Mouse (Mus musculus): ENCODE measurements around the gene Poc1a.

Gene Poc1a

DNA sequence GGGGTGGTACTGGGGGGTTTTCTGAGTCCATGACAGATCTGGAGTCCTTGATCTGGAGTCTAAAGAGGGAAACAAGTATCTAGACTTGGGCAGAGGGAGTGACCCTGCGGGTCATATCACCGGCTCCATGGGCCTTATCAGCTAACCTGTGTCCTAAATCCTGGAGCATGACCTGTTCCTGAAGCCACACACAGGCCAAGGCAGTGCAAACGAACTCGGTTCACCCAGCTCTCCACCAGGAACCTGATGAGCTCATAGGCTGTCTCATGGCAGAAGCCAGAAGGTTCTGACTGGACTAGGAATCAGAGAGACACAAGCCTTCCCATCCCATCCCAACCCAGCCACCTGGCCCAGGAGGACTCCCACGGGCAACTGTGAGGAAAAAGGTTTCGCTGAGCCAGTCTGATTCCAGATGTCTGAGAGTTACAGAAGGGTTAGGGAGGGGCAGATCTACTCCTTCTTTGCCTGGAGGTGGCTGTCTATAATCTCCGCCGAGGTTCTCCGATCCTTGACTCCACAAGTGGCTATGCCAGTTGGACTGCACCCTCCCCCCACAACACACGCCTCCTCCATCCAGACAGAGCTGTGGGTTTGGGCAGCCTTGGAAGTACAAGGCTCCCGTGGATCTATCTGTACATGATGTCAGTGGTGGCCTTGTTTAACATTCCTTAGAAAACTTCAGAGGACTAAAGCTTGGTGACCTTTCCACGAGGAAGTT lies 15.3 kb upstream of the Poc1a start:
- no peak for DNase-seq (ENCODE audit: low read depth, low spot score)

DNA sequence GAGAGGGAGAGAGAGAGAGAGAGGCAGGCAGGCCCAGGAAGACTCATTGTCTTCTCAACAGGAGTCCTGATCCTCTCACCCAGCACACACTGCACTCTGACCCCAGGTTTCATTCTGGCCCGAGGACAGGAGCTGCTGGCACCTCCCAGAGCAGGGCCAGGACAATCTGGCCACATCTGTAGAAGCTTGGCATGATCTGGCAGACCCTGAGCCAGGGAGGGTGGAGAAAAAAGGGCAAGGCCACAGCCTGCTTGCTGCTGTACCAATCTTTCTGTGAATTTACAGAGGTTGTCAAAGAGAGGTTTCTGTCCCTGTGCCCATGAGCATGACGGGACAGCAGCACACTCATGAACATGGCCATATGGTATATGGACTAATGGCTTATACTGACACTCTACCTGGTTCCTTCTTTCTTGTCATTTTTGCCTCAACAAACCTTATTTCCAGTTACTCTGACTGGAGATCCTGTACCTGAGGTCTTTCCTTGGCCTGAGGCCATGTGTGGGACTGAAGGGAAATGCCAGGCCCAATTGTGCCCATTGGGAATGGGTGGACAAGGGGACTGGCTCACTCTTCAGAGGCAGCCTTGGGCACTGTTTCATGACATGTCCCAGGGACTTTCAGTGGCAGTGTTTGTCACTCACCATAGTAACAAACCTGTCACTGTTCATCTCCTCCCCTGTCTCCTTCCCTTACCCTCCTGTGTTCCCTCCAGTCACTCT lies 13.8 kb upstream of the Poc1a start:
- no peak for DNase-seq (ENCODE audit: low read depth, low spot score)

DNA sequence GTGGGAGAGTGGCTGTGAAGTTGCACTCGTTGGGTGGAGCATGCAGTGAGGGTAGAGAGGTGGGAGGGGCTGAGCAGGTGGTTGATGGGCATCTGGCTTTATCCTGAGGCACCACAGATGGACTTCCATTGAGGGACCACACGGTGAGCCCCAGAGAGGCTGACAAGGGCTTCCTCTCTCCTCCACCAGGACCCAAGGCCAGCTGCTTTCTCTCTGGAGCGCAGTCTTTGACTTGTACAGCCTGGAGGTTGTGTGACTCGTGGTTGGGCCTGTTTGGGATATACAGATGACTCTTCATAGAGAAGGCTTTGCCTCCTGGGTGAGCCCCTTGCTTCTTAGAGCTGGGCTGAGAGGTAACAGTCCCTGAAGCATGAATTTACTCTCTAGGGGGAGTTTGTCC lies 12.4 kb upstream of the Poc1a start:
- DNase-seq (ENCODE audit: low read depth, low spot score) = no peak

DNA sequence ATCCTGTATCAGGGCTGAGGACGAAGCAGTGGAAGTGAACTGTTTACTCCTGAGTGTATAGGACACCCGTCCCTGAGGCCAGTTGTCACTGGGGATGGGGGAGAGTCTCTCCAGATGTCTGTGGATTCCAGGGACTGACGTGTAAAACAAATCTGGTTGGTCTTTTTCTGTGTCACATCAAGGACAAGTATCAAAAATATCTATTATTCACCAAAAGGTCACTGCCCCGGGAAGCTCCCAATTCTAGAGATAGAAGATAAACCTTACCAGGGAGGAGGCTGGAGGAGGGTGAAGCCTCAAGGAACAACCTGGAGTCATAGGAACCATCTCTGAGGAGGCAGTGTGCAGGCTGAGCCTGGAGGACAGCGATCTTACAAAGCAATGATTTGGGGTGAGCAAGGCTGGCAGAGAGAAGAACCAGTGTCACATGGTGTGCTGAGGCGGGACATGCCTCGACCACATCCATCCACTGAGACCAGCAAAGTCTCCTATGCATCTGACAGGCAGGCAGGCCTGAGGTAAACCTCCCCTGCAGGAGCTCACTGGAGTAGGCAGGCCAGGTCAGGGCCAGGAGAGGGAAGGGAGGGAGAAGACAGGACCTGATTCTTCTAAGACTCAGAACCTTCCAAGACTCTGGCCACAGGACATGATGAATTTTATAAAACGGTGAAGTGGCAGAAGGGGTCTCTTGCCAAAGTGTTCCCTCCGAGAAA lies 11.6 kb upstream of the Poc1a start:
- no peak for DNase-seq (ENCODE audit: low read depth, low spot score)

DNA sequence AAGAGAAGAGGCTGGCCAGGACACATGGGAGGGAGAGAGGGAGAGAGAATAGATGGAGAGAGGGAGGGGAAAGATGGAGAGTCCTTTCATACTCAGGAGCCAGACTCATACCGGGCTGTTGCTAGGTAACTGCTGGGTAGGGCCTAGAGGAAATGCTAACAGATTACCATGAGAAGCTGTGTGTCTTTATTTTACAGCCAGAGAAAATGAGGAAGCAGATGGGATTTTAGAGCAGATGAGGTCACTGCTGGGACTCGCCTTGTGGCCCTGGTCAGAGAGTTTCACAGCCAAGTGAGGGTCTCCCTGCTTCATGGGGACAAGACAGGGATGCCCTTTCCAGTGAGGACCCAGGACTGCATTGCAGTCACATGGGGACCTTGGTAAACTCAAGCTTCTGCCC lies 11.0 kb upstream of the Poc1a start:
- no peak for DNase-seq (ENCODE audit: low read depth, low spot score)

DNA sequence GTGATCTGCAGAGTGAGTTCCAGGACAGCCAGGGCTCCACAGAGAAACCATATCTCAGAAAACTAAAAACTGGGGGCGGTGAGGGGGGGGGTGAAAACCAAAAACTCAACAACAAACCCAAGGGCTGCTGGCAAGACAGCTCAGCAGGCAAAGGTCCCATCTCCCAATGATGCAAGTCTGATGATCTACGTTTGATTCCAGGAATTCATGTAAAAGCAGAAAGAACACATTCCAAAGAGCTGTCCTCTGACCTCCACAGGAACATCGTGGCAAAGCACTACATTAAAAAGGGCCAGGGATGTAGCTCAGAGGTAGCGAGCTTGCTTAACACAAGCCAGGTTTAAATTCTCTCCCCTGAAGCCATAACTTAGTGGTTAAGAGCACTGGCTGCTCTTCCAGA lies 10.2 kb upstream of the Poc1a start:
- no peak for DNase-seq (ENCODE audit: low read depth, low spot score)

DNA sequence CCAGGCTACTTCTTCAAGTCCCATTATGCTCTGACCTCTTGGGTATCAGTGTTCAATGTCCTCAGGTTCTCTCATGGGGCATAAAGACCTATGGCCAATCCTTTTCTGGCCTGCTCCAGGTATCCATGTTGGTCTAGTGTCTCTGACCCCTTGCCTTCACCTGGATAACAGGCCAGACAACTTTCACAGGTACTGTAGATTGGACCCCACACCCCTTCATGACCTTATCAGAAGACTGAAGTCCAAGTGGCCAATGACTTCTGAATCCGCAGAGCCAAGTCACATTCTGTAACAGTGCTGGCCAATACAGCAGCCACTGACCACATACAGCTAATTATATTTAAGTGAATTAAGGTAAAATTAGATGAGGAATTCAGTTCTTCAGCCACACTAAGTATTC lies 8.6 kb upstream of the Poc1a start:
- DNase-seq (ENCODE audit: low read depth, low spot score) = no peak

DNA sequence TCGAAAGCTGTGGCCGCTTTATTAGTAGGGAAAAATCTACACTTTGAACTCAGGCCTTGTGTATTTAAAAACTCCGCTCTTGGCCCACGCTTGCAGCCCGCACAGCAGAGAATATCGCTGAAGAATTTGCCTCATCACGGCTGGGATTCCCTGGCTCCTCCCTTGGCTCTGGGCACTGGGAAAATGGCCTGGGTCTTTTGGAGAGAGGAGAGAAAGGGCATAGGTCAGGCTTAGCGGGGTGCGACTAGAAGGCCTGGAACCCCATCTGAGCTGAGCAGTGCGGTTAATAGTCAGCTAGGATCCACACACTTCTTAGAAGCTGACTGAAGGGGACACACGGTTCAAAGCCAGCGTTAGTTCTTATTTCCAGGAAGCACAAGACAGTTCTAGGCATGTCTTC lies 7.6 kb upstream of the Poc1a start:
- DNase-seq (ENCODE audit: low read depth, low spot score) = no peak

DNA sequence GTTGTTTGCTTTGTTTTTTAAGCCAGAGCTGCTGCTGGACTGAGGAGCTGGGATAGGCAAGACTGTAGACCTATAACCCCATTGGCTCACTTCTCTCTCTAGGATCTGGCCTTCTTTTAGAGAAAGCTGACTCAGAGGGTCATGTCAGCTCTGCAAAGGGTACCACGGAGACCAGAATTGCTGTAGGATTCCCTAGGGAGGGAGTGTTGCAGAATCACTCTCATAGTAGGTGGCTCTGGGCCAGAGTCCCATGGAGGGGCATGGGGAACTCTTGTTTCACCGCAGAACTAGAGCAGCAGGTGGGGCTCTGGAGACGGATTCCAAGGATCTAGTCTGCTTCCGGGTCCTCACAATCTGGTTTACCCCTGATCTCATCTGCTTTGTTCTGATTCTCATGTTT lies 7.1 kb upstream of the Poc1a start:
- DNase-seq (ENCODE audit: low read depth, low spot score) = no peak

DNA sequence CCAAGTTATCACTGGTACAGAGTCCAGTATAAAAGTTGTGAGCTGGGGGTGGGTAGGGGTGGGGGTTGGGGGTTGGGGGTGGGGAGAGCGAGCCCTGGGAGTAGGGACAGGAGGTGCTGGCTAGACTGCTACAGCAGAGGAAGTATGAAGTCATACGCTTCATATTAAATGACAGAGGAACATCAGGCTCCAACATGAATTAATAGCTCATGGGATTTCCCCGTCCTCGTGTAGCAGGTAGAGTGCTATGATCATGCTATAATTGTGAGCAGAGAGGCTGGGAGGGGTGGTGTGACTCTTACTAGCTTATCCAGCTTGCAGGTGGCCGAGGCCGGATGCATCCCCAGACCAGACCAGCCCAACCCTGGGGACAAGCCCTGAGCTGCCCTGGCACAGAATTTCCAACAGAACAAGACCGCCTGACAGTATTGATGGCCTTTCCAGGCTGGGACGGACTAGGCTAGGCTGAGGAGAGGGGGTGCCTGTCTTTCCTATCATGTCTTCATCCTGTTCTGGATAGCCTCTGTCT lies 6.1 kb upstream of the Poc1a start:
- no peak for DNase-seq (ENCODE audit: low read depth, low spot score)

DNA sequence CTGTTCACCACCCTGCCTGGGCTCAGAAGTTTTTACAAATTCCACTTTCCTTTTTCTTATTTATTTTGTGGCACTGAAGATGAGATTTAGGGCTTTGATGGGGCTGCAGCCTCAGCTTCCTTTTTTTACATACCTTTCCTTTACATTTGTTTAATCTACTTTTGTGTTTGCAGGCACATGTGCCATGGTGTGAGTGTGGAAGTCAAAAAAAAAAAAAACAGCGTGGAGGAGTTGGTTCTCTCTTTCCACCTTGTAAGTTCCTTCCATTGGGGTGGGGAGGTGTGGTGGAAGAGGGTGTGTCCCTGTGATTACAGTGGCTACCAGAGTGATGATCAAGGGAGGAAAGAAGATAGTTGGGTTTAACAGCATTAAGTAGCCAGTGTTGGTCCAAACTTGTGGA lies 5.1 kb upstream of the Poc1a start:
- DNase-seq (ENCODE audit: low read depth, low spot score) = no peak

DNA sequence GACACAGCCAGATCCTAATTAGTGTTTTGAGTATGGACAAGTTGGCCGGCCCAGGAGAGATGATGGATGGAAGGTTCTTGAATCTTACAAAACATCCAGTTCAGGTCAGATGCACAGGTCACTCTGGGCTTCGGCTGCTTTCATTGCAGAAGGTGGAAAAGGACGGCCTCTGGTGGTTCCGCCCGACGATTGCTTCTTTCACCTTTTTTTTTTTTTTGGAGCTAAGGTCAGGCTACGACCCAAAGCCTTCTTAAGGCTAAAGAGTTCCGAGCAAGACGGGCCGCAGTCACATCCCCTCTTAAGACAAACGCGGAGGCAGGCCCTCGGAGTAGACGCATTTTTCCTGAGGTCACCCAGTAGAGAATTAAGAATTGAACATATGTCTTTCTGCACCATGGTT lies 475 bp upstream of the Poc1a start:
- DNase-seq (ENCODE audit: low read depth, low spot score) = no peak

DNA sequence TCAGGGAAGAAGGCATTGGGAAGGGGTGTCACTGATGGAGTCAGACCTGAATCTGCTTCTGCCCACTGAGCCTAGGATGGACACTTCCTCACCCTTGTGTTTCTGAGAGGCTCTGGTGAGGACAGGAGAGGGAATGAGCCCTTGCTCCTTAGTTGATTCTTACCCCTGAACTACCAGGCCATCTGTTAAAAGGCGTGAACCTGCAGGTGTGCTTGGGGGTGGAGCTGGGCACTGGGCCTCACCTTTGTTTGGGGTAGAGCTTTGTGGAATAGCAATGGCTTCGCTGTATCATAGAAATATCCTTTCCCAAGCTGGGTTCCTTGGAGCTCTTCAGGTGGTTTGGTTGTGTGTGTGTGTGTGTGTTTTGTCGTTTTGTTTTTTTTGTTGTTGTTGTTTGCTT lies 1.2 kb downstream of the Poc1a start:
- no peak for DNase-seq (ENCODE audit: low read depth, low spot score)

DNA sequence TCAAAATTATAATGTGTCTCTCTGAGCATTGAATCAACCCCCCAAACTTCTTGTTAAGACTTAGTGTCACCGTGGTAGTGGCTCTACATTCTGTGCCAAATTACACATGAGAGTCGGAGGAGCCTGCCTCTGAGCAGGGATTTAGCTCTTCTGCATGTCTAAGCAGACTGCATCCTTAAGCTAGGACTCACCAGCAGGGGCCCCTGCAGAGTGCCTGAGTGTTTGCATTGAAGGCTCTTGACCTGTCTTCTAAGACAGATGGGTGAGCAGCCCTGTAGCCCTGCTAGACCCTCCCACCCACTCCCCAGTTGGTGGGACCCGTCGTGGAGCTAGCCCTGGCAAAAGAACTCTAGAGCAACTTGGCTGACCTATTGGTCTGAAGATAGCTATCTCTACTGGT lies 6.3 kb downstream of the Poc1a start:
- peak; percentile 34 for DNase-seq (ENCODE audit: low read depth, low spot score)

DNA sequence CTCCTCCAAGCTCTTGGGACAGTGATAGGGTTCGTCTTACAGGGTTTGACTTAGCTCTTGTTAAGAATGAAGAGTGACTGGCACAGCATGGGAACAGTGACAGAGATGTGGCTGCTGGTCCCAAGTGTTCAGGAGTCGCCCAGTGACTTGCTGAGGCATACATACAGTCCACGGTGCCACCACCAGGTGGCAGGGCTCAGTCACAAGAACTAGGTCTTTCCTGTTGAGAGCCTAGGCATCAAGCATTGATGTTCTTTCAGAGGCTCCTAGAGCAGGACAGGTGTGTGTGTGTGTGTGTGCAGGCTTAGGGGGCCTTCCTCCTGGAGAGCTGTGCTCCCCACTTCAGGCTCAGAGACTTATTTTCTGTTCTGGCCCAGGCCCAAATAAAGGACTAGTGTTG lies 8.0 kb downstream of the Poc1a start:
- peak; percentile 65 for DNase-seq (ENCODE audit: low read depth, low spot score)

DNA sequence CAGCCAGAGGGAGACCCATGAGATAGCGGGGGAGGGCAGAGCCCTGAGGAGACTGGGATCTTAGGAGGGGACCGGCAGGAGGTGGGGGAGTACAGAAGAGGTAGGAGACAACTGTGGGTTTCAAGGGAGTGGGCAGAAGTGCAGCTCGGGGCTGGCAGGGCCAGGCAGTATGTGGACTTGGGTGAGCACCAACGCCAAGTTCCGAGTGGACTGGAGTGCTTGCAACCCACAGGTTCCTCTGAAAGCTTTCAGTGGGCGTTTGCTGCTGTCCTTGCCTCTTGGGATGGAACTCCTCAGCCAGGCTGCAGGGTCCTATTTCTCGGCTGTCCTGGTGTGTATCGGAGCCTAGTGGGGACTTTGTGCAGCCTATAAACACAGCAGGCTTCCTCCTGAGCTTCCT lies 9.0 kb downstream of the Poc1a start:
- DNase-seq (ENCODE audit: low read depth, low spot score) = no peak

DNA sequence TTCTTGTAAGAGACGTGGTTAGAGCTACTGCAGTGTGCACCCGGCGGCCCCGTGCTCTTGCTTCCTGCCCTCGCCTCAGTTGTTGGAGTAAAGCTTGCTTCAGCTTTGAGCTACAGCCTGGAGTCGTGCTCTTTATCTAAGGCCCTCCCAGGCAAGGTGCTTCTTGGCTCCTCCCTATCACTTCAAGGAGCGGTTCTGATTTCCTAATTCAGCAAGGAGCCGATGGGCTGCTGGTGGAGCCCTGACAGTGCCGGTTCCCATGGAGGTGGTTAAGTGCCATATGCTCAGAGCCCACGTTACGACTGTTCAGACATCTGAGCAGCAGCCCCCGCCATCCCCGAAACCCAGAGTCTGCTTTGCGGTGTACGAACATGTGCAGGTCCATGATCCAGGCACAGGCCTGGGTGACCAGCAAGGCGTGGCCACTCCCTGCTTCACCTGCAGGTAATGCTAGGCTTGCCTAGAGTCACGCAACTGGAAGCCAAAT lies 9.8 kb downstream of the Poc1a start:
- DNase-seq (ENCODE audit: low read depth, low spot score) = no peak

DNA sequence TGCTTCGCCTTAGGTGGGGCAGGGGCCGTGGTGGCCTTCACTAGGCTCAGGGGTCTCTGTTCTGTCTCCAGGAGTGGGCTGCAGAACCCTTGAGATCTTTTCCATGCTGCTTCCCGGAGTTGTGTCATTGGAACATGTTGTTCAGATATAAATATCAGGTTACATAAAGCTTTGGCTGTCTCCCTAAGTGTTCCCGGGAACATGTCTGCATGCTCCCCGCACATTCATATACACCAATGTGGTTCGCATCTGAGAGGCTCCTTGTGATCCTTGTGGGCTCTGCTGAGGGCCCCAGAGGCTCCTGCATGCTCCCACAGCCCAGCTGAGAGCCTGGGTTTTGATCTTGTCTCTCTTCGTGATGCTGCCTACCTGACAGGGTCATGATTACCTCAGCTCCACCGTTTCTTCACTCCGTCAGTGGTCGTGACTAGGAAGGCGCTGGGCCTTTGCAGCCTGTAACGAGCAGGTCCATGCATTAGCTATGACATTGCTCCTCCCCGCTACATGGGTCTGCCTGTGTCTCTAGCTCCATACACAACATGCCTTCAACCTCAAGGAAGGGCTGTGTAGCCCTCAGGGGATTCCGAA lies 12.8 kb downstream of the Poc1a start:
- DNase-seq (ENCODE audit: low read depth, low spot score) = no peak

DNA sequence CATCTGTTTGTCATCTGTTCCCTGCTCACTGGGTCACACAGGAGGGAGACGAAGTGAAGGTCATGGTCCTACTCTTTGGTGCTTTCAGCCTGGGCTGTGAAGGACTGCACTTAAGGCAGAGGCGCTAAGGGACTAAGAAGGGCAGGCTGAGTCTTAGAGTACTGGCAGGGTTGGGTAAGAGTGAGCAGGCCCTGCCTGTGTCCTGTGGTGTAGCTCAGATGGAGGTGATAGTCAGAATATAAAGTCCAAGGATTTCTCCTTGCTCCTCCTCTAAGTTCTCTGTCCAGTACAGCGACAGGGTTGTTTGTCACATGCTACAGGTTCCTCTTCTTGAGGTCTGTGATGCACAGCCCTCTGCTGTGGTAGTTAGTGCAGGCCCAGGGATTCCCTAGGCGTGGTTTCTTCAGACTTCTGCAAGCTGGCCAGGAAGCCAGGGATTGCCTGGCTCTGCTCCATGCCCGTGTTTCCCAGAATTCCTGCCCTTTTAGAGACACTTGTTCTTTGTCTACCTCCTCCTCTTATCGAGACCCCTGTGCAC lies 15.8 kb downstream of the Poc1a start:
- no peak for DNase-seq (ENCODE audit: low read depth, low spot score)

DNA sequence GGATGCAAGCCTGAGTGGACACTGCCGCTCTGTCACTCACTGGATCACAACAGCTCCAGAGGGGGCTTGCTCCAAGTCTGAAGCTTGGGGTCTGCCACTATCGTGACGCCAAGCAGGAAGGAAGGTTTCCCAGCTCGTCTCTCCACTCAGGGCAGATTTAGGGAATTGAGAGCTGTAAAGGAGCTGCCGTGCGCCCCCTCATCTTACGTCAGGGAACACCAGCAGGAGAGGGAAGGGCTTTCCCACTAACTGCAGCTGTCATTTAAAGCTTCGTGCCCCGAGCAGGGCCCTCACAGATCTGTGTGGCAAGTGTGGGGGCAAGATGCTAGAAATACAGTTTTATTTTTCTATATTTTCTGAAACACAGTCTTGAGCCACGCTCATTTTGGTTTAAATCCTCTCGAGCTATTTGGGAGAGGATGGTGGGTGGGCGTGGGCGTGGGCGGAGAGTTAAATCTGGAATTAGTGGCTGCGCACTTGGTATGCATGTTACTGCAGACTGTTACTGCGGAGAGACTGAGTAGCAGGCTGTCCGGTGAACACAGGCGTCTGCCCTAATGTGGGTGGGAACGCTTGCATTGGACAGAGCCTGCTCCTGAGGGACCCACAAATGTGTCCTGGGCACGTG lies 19.4 kb downstream of the Poc1a start:
- no peak for DNase-seq (ENCODE audit: low read depth, low spot score)

DNA sequence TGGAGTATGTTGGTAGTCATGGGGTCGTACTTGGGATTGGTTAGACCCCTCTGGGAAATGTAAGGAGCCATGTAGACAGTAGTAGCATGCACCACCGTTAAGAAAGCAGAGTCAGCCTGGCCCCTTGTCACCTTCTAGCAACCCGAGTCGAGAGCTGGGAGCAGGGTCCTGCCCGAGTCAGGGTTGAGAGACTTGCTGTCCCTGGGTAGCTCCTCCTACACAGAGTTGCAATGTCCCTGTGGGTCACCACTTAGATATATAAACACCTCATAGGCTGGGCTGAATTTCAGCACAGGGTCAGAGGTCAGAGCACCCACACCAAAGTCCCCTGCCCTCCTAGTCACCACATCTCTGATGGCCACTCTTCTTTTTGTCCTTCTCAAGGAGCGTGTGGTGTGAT lies 20.1 kb downstream of the Poc1a start:
- no peak for DNase-seq (ENCODE audit: low read depth, low spot score)
